Mouse (Mus musculus): ENCODE measurements at regions not wholly inside any gene's neighbourhood (a gene's known extent, or its start where the extent isn't known, plus 50 kb on each side); places are given as distances from the start of the nearest gene placed in this dataset.

DNA sequence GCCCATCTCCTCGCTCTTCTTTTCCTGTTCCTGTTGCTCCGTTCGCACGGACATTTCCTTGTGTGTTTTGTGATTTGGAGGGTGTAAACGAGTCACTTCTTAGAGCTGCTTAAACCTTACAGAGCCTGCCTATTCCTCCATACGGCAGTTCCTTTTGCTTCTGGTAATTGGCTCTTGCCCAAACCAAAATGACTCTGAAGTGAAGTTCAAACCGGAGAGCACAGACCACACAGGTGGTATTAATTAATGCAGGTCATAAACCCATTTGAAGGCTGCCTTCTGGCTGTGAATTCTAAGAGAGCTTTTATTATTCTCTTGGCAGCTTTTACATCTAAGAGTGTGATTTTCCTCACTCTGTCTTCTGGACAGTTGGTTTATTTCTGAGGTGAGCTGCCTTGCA lies 291.1 kb downstream of the Adamts20 start:
- TF ChIP-seq GATA1 (IDR thresholded peaks at IDR 0.05; ENCODE audit: borderline replicate concordance, low read length) (no peak), FLI1 (IDR thresholded peaks at IDR 0.05; ENCODE audit: low read length) (no peak)
